Mouse (Mus musculus) CD4-positive, CD25-positive, alpha-beta regulatory T cell (primary cell): ENCODE data around the gene Akr1c18. TPM values are rescaled to one million over a fixed set of nuclear protein-coding genes. Genes with fewer than 3 reads are reported as not detected.

ENCODE experiments used
- polyA plus RNA-seq: library from polyadenylated mRNA; unstranded; fragments of 100-300 nt; shearing (Covaris generic); gene quantifications from one replicate; pipeline ENCODE4 v1.2.1, GENCODE M21; 2017

The Akr1c18 gene
- polyA plus RNA-seq, result 0.75 TPM

DNA sequence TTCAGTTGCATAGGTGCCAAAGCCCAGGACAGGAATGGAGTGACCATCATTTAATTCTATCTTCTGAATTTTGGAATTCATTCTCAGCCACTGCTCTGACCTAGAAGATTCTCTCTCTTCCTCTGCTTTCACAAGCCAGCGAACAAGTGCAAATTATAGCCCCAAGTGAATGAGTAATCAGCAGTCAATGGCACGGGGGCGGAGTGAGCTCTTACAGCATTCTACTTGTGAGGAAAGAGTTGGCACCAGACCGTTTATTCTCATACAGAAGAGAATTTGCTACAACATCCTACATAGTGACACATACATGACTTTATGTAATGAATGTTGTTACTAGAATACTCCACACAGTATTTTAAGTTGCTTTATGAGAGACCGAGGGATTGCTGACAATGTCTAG, at the start of gene Akr1c18:
TSS of gene Akr1c18 (minus strand) at position 137 of the 400 bp plus-strand sequence.

DNA sequence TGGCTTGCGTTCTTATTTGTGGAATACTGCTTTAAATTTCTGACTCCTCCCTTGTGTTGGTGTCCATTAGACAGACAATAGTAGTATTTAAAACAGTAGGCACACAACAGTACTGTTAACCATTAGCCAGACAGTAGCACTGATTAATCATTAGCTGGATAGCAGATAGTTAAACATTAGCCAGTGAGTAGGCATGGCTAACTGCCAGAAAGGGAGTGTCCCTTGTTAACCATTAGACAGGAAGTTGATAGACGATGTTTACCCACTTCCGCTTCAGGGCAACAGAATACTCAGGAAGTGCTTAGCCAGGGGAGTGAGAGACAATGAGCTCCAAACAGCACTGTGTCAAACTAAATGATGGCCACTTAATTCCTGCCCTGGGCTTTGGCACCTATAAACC, 40.5 kb upstream of the Akr1c18 start, which contains the start of gene Akr1c13:
TSS of gene Akr1c13 (plus strand) at position 247 of the 400 bp plus-strand sequence.

Other genes starting within 250 kb of the Akr1c18 start
- gene Net1, start 232.4 kb downstream of the Akr1c18 start, polyA plus RNA-seq, result 30.6 TPM
- 0.55 TPM for gene Tubal3, start 232.4 kb downstream of the Akr1c18 start, polyA plus RNA-seq
- not detected for gene Ucn3, start 205.3 kb downstream of the Akr1c18 start, polyA plus RNA-seq
- gene Akr1c14, start 101.6 kb downstream of the Akr1c18 start, polyA plus RNA-seq, result 0.07 TPM
- gene Akr1c13, start 40.5 kb upstream of the Akr1c18 start, polyA plus RNA-seq, result 37.2 TPM
- not detected for gene Akr1c19, start 78.0 kb upstream of the Akr1c18 start, polyA plus RNA-seq
- gene Akr1c12, start 128.8 kb upstream of the Akr1c18 start, polyA plus RNA-seq, result 6.9 TPM